Mouse (Mus musculus): ENCODE measurements at regions not wholly inside any gene's neighbourhood (a gene's known extent, or its start where the extent isn't known, plus 50 kb on each side); places are given as distances from the start of the nearest gene placed in this dataset.

GRCm38 (mm10) chrX:99610096-99610495, 139.0 kb upstream of the Pja1 start:
- TF ChIP-seq POLR2A (IDR thresholded peaks at IDR 0.05; ENCODE audit: borderline replicate concordance, extremely low read depth, insufficient read depth, insufficient read length, poor library complexity, severe bottlenecking) (no peak), CTCF (IDR thresholded peaks at IDR 0.05; ENCODE audit: borderline replicate concordance, extremely low read depth, insufficient read depth, insufficient read length) (no peak)

All from brain, embryonic 14.5 days (tissue).